Mouse (Mus musculus) CH12.LX (cell line): ENCODE measurements around the gene Btbd16. TPM values are rescaled to one million over a fixed set of nuclear protein-coding genes. Genes with fewer than 3 reads are reported as not detected.
A peak's percentile ranks its signal among the peaks of the same experiment; 100 is the strongest.

Source experiments
- DNase-seq: peaks from one replicate; pipeline ENCODE4 v3.0.0-alpha.2; 2013; ENCODE audit errors: extremely low read depth
- H3K27ac ChIP-seq: 2 replicates; pipeline ENCODE4 v1.5.1; 2012; ENCODE audit warnings: low read depth, mild to moderate bottlenecking, control low read depth, moderate library complexity; ENCODE audit not compliant: insufficient read depth
- H3K27me3 ChIP-seq: replicated peaks from 2 replicates; pipeline ENCODE3; 2012; ENCODE audit warnings: inconsistent platforms
- H3K36me3 ChIP-seq, 2 experiments: replicated peaks in 1 of 2; 2 replicates each; pipeline versions ENCODE3 to v1.6.1; 2012; ENCODE audit warnings: inconsistent platforms in 1 of 2, low read length in 1 of 2, mild to moderate bottlenecking in 1 of 2, mixed read lengths in 1 of 2, moderate library complexity in 1 of 2; ENCODE audit not compliant: control insufficient read depth in 1 of 2, insufficient read depth in 1 of 2
- H3K4me1 ChIP-seq, 2 experiments: 2 replicates each; pipeline ENCODE4 v1.6.1; 2012; ENCODE audit warnings: inconsistent platforms in 1 of 2, moderate library complexity in 1 of 2; ENCODE audit not compliant: insufficient read depth in 2 of 2, control insufficient read depth in 1 of 2
- H3K4me2 ChIP-seq: 2 replicates; pipeline ENCODE4 v1.6.1; 2012; ENCODE audit warnings: low read depth, mild to moderate bottlenecking, control low read depth; ENCODE audit not compliant: poor library complexity, insufficient read depth, severe bottlenecking
- H3K4me3 ChIP-seq, 3 experiments: fragments of 150-350 bp in 1 of 3; sonication (generic) in 1 of 3; replicated peaks in 1 of 3; 2 replicates each; pipeline versions ENCODE3 to v1.5.1; 2011 to 2012; ENCODE audit warnings: low read depth in 2 of 3, low read length in 2 of 3, mild to moderate bottlenecking in 2 of 3, moderate library complexity in 2 of 3, control low read depth in 1 of 3, improper control_type of control experiment in 1 of 3, inconsistent platforms in 1 of 3, mixed read lengths in 1 of 3; ENCODE audit not compliant: poor library complexity in 1 of 3
- H3K79me2 ChIP-seq: replicated peaks from 2 replicates; pipeline ENCODE4 v1.6.1; 2012; ENCODE audit warnings: mild to moderate bottlenecking, moderate library complexity; ENCODE audit not compliant: control insufficient read depth, poor library complexity, insufficient read depth, severe bottlenecking; ENCODE audit errors: extremely low read depth
- H3K9ac ChIP-seq: 2 replicates; pipeline ENCODE4 v1.6.1; 2012; ENCODE audit warnings: low read depth, mild to moderate bottlenecking, control low read depth, moderate library complexity; ENCODE audit not compliant: insufficient read depth
- H3K9me3 ChIP-seq: replicated peaks from 2 replicates; pipeline ENCODE3; 2012; ENCODE audit warnings: low read length, inconsistent platforms, mixed read lengths
- BHLHE40 ChIP-seq: IDR thresholded peaks from 2 replicates; pipeline ENCODE4 v1.6.1; 2011; ENCODE audit warnings: mild to moderate bottlenecking, low read depth, low read length, improper control_type of control experiment
- CHD1 ChIP-seq: IDR thresholded peaks from 2 replicates; pipeline ENCODE4 v1.6.1; 2012; ENCODE audit warnings: low read depth, low read length, improper control_type of control experiment, inconsistent platforms
- CHD2 ChIP-seq: IDR thresholded peaks from 2 replicates; pipeline ENCODE4 v1.6.1; 2011; ENCODE audit warnings: low read length, improper control_type of control experiment
- CTCF ChIP-seq, 2 experiments: IDR thresholded peaks in 1 of 2; conservative IDR thresholded peaks in 1 of 2; 2 replicates each; pipeline ENCODE4 v1.5.1; 2011 to 2012; ENCODE audit warnings: low read depth in 2 of 2, low read length in 2 of 2, improper control_type of control experiment in 1 of 2, inconsistent platforms in 1 of 2, mild to moderate bottlenecking in 1 of 2, moderate library complexity in 1 of 2
- E2F4 ChIP-seq: IDR thresholded peaks from 2 replicates; pipeline ENCODE4 v1.6.1; 2011; ENCODE audit warnings: low read depth, low read length, improper control_type of control experiment; ENCODE audit not compliant: insufficient replicate concordance
- ELF1 ChIP-seq: IDR thresholded peaks from 2 replicates; pipeline ENCODE4 v1.6.1; 2014; ENCODE audit warnings: low read depth, mild to moderate bottlenecking, inconsistent platforms, low read length, improper control_type of control experiment
- GABPA ChIP-seq: IDR thresholded peaks from 2 replicates; pipeline ENCODE4 v1.6.1; 2012; ENCODE audit warnings: low read depth, low read length, improper control_type of control experiment, inconsistent platforms; ENCODE audit not compliant: insufficient replicate concordance
- HCFC1 ChIP-seq: IDR thresholded peaks from 2 replicates; pipeline ENCODE4 v1.6.1; 2012; ENCODE audit warnings: low read depth, mild to moderate bottlenecking, inconsistent platforms, low read length, improper control_type of control experiment
- IRF4 ChIP-seq: IDR thresholded peaks from 2 replicates; pipeline ENCODE4 v1.6.1; 2014; ENCODE audit warnings: low read depth, mild to moderate bottlenecking, inconsistent platforms, low read length, improper control_type of control experiment
- JUND ChIP-seq: conservative IDR thresholded peaks from 2 replicates; pipeline ENCODE4 v1.6.1; 2011; ENCODE audit warnings: low read depth, low read length, improper control_type of control experiment
- MAX ChIP-seq: IDR thresholded peaks from 2 replicates; pipeline ENCODE4 v1.6.1; 2011; ENCODE audit warnings: low read length, improper control_type of control experiment
- MEF2A ChIP-seq: IDR thresholded peaks from 2 replicates; pipeline ENCODE4 v1.6.1; 2014; ENCODE audit warnings: low read depth, mild to moderate bottlenecking, inconsistent platforms, low read length, improper control_type of control experiment, borderline replicate concordance
- MXI1 ChIP-seq: IDR thresholded peaks from 2 replicates; pipeline ENCODE4 v1.6.1; 2011; ENCODE audit warnings: mild to moderate bottlenecking, low read depth, low read length, improper control_type of control experiment
- NELFE ChIP-seq: IDR thresholded peaks from 2 replicates; pipeline ENCODE4 v1.6.1; 2011; ENCODE audit warnings: low read depth, low read length, improper control_type of control experiment
- PAX5 ChIP-seq: IDR thresholded peaks from 2 replicates; pipeline ENCODE4 v1.6.1; 2012; ENCODE audit warnings: low read length, inconsistent platforms, mixed read lengths
- POLR2A ChIP-seq: IDR thresholded peaks from 2 replicates; pipeline ENCODE4 v1.6.1; 2011; ENCODE audit warnings: low read depth, mild to moderate bottlenecking, improper control_type of control experiment, low read length
- POLR2AphosphoS2 ChIP-seq: IDR thresholded peaks from 2 replicates; pipeline ENCODE4 v1.6.1; 2011; ENCODE audit warnings: low read depth, low read length, improper control_type of control experiment
- RAD21 ChIP-seq: IDR thresholded peaks from 2 replicates; pipeline ENCODE4 v1.6.1; 2011; ENCODE audit warnings: low read depth, mild to moderate bottlenecking, low read length, improper control_type of control experiment, moderate library complexity
- RCOR1 ChIP-seq: conservative IDR thresholded peaks from 2 replicates; pipeline ENCODE4 v1.6.1; 2012; ENCODE audit warnings: low read depth, mild to moderate bottlenecking, inconsistent platforms, low read length, improper control_type of control experiment
- SIN3A ChIP-seq: IDR thresholded peaks from 2 replicates; pipeline ENCODE4 v1.6.1; 2012; ENCODE audit warnings: low read length, improper control_type of control experiment, inconsistent platforms
- SMC3 ChIP-seq: IDR thresholded peaks from 2 replicates; pipeline ENCODE4 v1.6.1; 2011; ENCODE audit warnings: low read depth, low read length, improper control_type of control experiment
- TBP ChIP-seq: conservative IDR thresholded peaks from 2 replicates; pipeline ENCODE4 v1.6.1; 2011; ENCODE audit warnings: low read depth, low read length, improper control_type of control experiment
- USF2 ChIP-seq: conservative IDR thresholded peaks from 2 replicates; pipeline ENCODE4 v1.6.1; 2011; ENCODE audit warnings: low read depth, low read length, improper control_type of control experiment
- ZC3H11A ChIP-seq: IDR thresholded peaks from 2 replicates; pipeline ENCODE4 v1.6.1; 2012; ENCODE audit warnings: low read depth, mild to moderate bottlenecking, inconsistent platforms, low read length, improper control_type of control experiment
- ZKSCAN1 ChIP-seq: IDR thresholded peaks from 2 replicates; pipeline ENCODE4 v1.6.1; 2012; ENCODE audit warnings: low read depth, inconsistent platforms, low read length, improper control_type of control experiment, borderline replicate concordance
- ZMIZ1 ChIP-seq: IDR thresholded peaks from 2 replicates; pipeline ENCODE4 v1.6.1; 2012; ENCODE audit warnings: low read depth, mild to moderate bottlenecking, inconsistent platforms, low read length, improper control_type of control experiment
- ZNF384 ChIP-seq: IDR thresholded peaks from 2 replicates; pipeline ENCODE4 v1.6.1; 2012; ENCODE audit warnings: low read depth, low read length, improper control_type of control experiment, inconsistent platforms
- dilution Hi-C: fragments of 300-500 bp; cut with MboI; formaldehyde crosslinking; loops from 2 replicates; pipeline ENCODE4 v1.14.3; 2020; ENCODE audit warnings: low sequenced_read_pairs; ENCODE audit not compliant: extremely low pct_unique_long_range_greater_than_20kb, extremely low pct_ligation_motif_present
- in situ Hi-C: fragments of 300-500 bp; cut with MboI; formaldehyde crosslinking; loops from 3 replicates; pipeline ENCODE4 v1.14.3; 2019; ENCODE audit warnings: low sequenced_read_pairs, low pct_ligation_motif_present, low pct_unique_long_range_greater_than_20kb, mixed read lengths
- polyA plus RNA-seq: library from polyadenylated mRNA; unstranded; fragments of >175 nt; gene quantifications from 2 replicates; pipeline ENCODE4 v1.2.1, GENCODE M21; 2012; ENCODE audit warnings: low read depth; ENCODE audit not compliant: insufficient read length
- total RNA-seq, 2 experiments: library from RNA; depleted of rRNA; stranded (reverse); fragments of 300-350 nt in 1 of 2; fragments of >200 nt in 1 of 2; gene quantifications; 2 replicates each; pipeline ENCODE4 v1.2.3; 2012 to 2014

The Btbd16 gene
- total and polyA plus RNA-seq, 3 experiments: not detected

DNA sequence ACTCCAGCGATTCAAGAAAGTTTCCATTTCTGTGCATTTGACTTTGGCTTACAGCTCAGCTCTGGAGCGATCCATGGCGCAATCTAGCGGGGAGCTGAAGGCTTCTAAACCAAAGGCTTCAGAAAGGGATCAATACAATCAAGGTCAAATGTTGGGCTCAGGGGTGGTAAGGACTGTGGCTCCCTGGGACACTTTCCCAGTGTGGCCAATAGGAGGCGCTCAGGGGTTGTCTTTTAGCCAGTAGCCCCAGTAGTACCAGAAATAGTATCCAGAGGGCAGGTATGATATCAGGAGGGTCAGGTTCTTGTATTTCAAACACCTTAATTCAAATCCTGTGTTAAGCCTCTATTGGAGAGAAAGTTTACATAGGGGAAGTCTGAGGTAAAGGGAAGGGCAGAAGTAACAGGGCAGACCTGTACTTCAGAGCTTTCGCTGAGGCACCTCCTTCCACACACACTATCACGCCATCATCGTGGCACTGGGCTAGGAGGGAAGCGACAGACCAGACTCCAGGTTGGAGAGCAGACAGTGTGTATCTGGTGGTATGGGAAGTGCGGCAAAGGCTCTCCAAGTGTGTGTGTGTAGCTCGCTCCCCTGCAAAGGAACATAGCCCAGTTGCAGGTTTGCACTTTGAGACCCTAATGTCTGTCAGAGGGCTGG is 568 bp upstream of the Btbd16 start:
- no peak overlapping the region for H3K4me2 ChIP-seq
- H3K27ac ChIP-seq: no peak overlapping the region
- H3K36me3 ChIP-seq: no peaks in the 10 kb centered on the region
- H3K9me3 ChIP-seq: no peaks in the 10 kb centered on the region
- dilution Hi-C loops: no loop called here
- H3K79me2 ChIP-seq: no peaks in the 10 kb centered on the region
- in situ Hi-C loops: loop anchor here (5.0 kb wide), 1 partner anchor 139 kb away; no protein-coding TSS in a partner anchor
- H3K4me3 ChIP-seq: no peak overlapping the region
- peaks cover 3 to 9% of the 10 kb centered on the region in 2 experiments; a peak in 2 of 4 replicates for H3K4me1 ChIP-seq
- peak; percentile 52 for DNase-seq
- H3K9ac ChIP-seq: no peak overlapping the region
- no peak for TF ChIP-seq MAX
- no peak for TF ChIP-seq ZNF384
- no peak for TF ChIP-seq NELFE
- TF ChIP-seq PAX5: no peak
- no peak for TF ChIP-seq MXI1
- TF ChIP-seq SIN3A: no peak
- TF ChIP-seq GABPA: no peak
- no peak for TF ChIP-seq CHD1
- 0 out of 2 replicates have a peak, but pooled peaks have one; percentile 40 for TF ChIP-seq MEF2A
- peak; percentile 69 to 84 for TF ChIP-seq CTCF (conservative IDR thresholded peaks at IDR 0.05 in 1 of 2, IDR thresholded peaks at IDR 0.05 in 1 of 2; ENCODE audit: low read depth in 2 of 2, low read length in 2 of 2)
- TF ChIP-seq ZC3H11A: 0 out of 2 replicates have a peak, but pooled peaks have one; percentile 33
- TF ChIP-seq RCOR1: no peak
- TF ChIP-seq POLR2A: no peak
- TF ChIP-seq CHD2: no peak
- TF ChIP-seq HCFC1: no peak
- peak; percentile 75 for TF ChIP-seq RAD21
- no peak for TF ChIP-seq ZMIZ1
- no peak for TF ChIP-seq TBP
- no peak for TF ChIP-seq JUND
- TF ChIP-seq BHLHE40: no peak
- TF ChIP-seq IRF4: no peak
- TF ChIP-seq ZKSCAN1: no peak
- peak; percentile 79 for TF ChIP-seq SMC3
- no peak for TF ChIP-seq E2F4
- TF ChIP-seq ELF1: no peak
- TF ChIP-seq POLR2AphosphoS2: no peak
- no peak for TF ChIP-seq USF2
- H3K27me3 ChIP-seq: peaks cover 37% of the 10 kb centered on the region
